Mouse (Mus musculus): ENCODE data around the gene Prr19. TPM values are rescaled to one million over a fixed set of nuclear protein-coding genes. Genes with fewer than 3 reads are reported as not detected.
A peak's percentile ranks its signal among the peaks of the same experiment; 100 is the strongest.

The Prr19 gene
- polyA plus RNA-seq, 1 experiment from 2014 or later, result 1.0 TPM

DNA sequence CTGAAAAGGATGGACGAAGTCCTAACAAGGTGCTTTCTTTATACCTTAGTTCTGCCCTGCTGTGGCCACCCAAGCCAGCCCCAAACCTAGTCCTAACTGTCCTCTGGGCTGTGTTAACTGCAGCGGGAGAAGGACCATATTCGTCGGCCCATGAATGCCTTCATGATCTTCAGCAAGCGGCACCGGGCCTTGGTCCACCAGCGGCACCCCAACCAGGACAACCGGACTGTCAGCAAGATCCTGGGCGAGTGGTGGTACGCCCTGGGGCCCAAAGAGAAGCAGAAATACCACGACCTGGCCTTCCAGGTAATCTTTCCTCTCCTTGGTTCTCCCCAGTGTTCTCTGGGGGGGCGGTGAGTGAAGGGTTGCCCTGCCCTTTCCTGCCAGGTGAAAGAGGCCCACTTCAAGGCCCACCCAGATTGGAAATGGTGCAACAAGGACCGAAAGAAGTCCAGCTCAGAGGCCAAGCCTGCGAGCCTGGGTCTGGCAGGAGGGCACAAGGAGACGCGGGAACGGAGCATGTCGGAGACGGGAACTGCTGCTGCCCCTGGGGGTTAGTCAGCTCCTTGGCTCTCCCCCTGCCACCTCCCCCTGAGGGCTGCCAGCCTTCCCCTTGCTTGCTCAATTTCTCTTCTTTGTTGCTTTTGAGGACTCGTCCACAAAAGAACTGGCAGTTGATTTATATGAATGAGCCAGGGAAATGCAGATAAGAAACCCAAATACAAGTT is 15.5 kb upstream of the Prr19 start:
- Histone ChIP-seq H3K9me3 (no peaks in the 10 kb centered on the region; the same call in 1 of the 2 replicates), H3K27me3 (no peaks in the 10 kb centered on the region), H3K27ac (no peak overlapping the region), H3K4me1 (peaks cover 34% of the 10 kb centered on the region), H3K36me3 (peaks cover 61% of the 10 kb centered on the region), H3K9ac (0 out of 2 replicates have a peak overlapping the region, but pooled peaks have one; percentile 33), H3K4me3 (no peak overlapping the region), H3K4me2 (replicated peaks) (no peak overlapping the region)
- ATAC-seq (ENCODE audit: insufficient number of reproducible peaks, insufficient read depth, low FRiP score, low TSS enrichment), result no peak
- 93% methylated on average over 20 of the region's 20 CpGs for WGBS

DNA sequence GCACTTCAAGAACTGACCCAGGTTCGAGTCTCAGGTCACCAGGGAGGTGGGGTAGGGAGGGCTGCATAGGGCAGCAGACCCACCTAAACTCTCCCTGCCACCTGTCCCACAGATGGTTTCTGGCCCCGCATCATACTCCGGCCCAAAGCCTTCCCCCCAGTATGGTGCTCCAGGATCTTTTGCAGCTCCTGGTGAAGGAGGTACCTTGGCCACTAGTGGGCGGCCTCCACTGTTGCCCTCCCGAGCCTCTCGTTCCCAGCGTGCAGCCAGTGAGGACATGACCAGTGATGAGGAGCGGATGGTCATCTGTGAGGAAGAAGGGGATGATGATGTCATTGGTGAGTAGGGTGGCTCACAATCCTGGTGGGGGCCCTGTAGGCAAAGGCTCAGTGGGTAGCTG is 14.2 kb upstream of the Prr19 start:
- Histone ChIP-seq H3K4me3 (no peak overlapping the region), H3K27me3 (no peaks in the 10 kb centered on the region), H3K4me2 (replicated peaks) (no peak overlapping the region), H3K36me3 (peaks cover 74% of the 10 kb centered on the region), H3K27ac (no peak overlapping the region), H3K9me3 (no peaks in the 10 kb centered on the region; the same call in 1 of the 2 replicates), H3K9ac (no peak overlapping the region), H3K4me1 (peaks cover 30% of the 10 kb centered on the region)
- 85% methylated on average over 8 of the region's 8 CpGs for WGBS
- no peak for ATAC-seq (ENCODE audit: insufficient number of reproducible peaks, insufficient read depth, low FRiP score, low TSS enrichment)

DNA sequence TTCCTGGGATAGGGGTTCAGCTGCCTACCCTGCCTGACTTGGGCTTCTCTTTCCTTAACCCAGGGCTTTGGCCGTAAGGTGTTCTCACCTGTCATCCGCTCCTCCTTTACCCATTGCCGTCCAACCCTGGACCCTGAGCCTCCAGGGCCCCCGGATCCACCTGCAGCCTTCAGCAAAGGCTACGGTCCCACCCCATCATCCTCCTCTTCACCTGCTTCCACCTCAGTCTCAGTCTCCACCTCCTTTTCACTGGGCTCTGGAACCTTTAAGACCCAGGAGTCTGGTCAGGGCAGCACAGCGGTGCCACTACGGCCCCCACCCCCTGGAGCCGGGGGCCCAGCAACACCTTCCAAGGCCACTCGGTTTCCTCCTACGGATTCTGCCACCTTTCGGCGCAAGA is 13.2 kb upstream of the Prr19 start:
- Histone ChIP-seq H3K36me3 (peaks cover 85% of the 10 kb centered on the region), H3K4me1 (peaks cover 30% of the 10 kb centered on the region), H3K27ac (no peak overlapping the region), H3K4me2 (replicated peaks) (no peak overlapping the region), H3K9ac (no peak overlapping the region), H3K27me3 (no peaks in the 10 kb centered on the region), H3K4me3 (no peak overlapping the region), H3K9me3 (no peaks in the 10 kb centered on the region; the same call in 1 of the 2 replicates)
- ATAC-seq (ENCODE audit: insufficient number of reproducible peaks, insufficient read depth, low FRiP score, low TSS enrichment), result no peak
- 93% methylated on average over 12 of the region's 12 CpGs for WGBS

DNA sequence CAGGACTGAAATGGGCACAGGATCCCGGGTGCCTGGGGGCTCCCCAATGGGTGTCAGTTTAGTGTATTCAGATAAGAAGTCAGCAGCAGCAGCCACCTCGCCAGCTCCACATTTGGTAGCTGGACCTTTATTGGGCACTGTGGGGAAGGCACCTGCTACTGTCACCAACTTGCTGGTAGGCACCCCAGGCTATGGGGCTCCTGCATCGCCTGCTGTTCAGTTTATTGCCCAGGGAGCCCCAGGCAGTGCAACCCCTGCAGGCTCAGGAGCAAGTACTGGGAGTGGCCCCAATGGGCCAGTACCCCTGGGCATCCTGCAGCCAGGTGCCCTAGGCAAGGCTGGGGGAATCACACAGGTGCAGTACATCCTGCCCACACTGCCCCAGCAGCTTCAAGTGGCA is 12.5 kb upstream of the Prr19 start:
- H3K4me3 ChIP-seq, result no peak overlapping the region
- H3K36me3 ChIP-seq, result peaks cover 92% of the 10 kb centered on the region
- 93% methylated on average over 3 of the region's 3 CpGs for WGBS
- H3K4me1 ChIP-seq, result peaks cover 23% of the 10 kb centered on the region
- no peaks in the 10 kb centered on the region; the same call in 1 of the 2 replicates for H3K9me3 ChIP-seq
- no peak overlapping the region for H3K9ac ChIP-seq
- no peak overlapping the region for H3K27ac ChIP-seq
- no peaks in the 10 kb centered on the region for H3K27me3 ChIP-seq
- ATAC-seq (ENCODE audit: insufficient number of reproducible peaks, insufficient read depth, low FRiP score, low TSS enrichment), result no peak
- H3K4me2 ChIP-seq (replicated peaks), result no peak overlapping the region

DNA sequence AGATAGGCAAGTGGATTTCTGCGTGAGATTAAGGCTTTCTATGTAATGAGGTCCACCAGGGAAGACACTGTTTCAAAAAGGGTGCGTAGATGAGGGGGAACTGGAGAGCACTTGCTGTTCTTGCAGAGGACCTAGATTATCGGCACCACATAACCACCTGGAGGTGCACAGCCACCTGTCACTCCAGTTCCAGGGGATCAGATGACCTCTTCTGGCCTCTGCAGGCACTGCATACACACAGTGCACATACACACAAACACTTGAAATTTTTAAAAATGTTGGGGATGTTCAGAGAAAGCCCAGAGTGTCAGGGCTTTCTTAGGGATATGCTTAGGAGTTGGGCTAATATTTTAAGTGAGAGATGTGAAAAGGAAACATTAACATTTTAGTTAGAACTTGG is 11.3 kb upstream of the Prr19 start:
- Histone ChIP-seq H3K4me2 (replicated peaks) (no peak overlapping the region), H3K9me3 (no peaks in the 10 kb centered on the region; the same call in 1 of the 2 replicates), H3K4me1 (peaks cover 11% of the 10 kb centered on the region), H3K27me3 (no peaks in the 10 kb centered on the region), H3K36me3 (peaks cover 99% of the 10 kb centered on the region), H3K27ac (no peak overlapping the region), H3K4me3 (no peak overlapping the region), H3K9ac (no peak overlapping the region)
- ATAC-seq (ENCODE audit: insufficient number of reproducible peaks, insufficient read depth, low FRiP score, low TSS enrichment), result no peak
- WGBS, result 92% methylated on average over 3 of the region's 3 CpGs

DNA sequence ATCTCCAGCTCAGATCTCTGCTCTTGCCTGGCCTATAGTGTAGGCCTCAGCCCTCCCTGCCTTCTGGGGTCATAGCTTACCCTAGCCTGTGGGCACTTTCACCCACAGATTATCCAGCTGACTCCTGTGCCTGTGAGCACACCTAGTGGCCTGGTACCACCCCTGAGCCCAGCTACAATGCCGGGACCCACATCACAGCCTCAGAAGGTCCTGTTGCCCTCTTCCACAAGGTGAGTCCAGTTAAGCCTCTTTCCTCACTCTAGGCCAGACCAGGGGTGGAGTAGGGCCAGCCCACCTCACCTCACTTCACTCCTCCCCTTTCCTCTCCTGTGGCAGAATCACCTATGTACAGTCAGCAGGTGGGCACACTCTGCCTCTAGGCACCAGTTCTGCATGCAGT is 10.7 kb upstream of the Prr19 start:
- ATAC-seq (ENCODE audit: insufficient number of reproducible peaks, insufficient read depth, low FRiP score, low TSS enrichment), result no peak
- H3K27ac ChIP-seq, result no peak overlapping the region
- peaks cover 8% of the 10 kb centered on the region; the same call in 1 of the 2 replicates for H3K4me1 ChIP-seq
- H3K9ac ChIP-seq, result no peak overlapping the region
- no peaks in the 10 kb centered on the region for H3K27me3 ChIP-seq
- peaks cover 99% of the 10 kb centered on the region for H3K36me3 ChIP-seq
- H3K4me3 ChIP-seq, result no peak overlapping the region
- H3K9me3 ChIP-seq, result no peaks in the 10 kb centered on the region; the same call in 1 of the 2 replicates
- no peak overlapping the region for H3K4me2 ChIP-seq (replicated peaks)
- 100% methylated on average over 1 of the region's 1 CpGs for WGBS

DNA sequence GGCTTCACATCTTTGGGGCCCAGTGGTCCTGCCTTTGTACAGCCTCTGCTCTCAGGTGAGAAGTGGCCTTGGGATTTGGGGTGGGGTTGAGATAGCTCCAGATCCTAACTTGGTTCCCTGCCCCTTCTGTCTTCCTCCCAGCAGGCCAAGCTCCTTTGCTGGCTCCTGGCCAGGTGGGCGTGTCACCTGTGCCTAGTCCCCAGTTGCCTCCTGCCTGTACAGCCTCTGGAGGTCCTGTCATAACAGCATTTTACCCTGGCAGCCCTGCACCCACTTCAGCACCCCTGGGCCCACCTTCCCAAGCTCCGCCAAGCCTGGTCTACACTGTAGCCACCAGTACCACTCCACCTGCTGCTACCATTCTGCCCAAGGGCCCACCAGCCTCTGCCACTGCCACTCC is 10.3 kb upstream of the Prr19 start:
- Histone ChIP-seq H3K9ac (no peak overlapping the region), H3K36me3 (peaks cover 99% of the 10 kb centered on the region), H3K4me1 (peaks cover 9% of the 10 kb centered on the region), H3K27ac (peak overlapping the region; percentile 42; the same call in 1 of the 2 replicates), H3K9me3 (no peaks in the 10 kb centered on the region; the same call in 1 of the 2 replicates), H3K27me3 (no peaks in the 10 kb centered on the region), H3K4me2 (replicated peaks) (no peak overlapping the region), H3K4me3 (no peak overlapping the region)
- 93% methylated on average over 2 of the region's 2 CpGs for WGBS
- ATAC-seq (ENCODE audit: insufficient number of reproducible peaks, insufficient read depth, low FRiP score, low TSS enrichment), result no peak

DNA sequence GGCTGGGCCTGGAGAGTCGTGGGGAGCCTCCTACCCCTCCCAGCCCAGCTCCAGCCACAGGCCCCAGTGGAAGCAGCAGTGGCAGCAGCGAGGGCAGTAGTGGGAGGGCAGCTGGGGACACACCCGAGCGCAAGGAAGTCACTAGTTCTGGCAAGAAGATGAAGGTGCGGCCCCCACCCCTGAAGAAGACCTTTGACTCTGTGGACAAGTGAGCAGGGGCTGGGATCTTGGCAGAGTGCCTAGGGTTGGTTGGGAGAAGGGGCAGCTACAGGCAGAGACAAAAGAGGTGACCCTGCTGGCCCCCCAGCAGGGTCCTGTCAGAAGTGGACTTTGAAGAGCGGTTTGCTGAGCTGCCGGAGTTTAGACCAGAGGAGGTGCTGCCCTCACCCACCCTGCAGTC is 9.1 kb upstream of the Prr19 start:
- peaks cover 16% of the 10 kb centered on the region for H3K4me1 ChIP-seq
- peak overlapping the region; percentile 46; the same call in 1 of the 2 replicates for H3K27ac ChIP-seq
- 75% methylated on average over 7 of the region's 7 CpGs for WGBS
- H3K36me3 ChIP-seq, result peaks cover 90% of the 10 kb centered on the region
- H3K4me2 ChIP-seq (replicated peaks), result no peak overlapping the region
- H3K4me3 ChIP-seq, result no peak overlapping the region
- no peaks in the 10 kb centered on the region; the same call in 1 of the 2 replicates for H3K9me3 ChIP-seq
- H3K27me3 ChIP-seq, result no peaks in the 10 kb centered on the region
- no peak for ATAC-seq (ENCODE audit: insufficient number of reproducible peaks, insufficient read depth, low FRiP score, low TSS enrichment)
- no peak overlapping the region for H3K9ac ChIP-seq

DNA sequence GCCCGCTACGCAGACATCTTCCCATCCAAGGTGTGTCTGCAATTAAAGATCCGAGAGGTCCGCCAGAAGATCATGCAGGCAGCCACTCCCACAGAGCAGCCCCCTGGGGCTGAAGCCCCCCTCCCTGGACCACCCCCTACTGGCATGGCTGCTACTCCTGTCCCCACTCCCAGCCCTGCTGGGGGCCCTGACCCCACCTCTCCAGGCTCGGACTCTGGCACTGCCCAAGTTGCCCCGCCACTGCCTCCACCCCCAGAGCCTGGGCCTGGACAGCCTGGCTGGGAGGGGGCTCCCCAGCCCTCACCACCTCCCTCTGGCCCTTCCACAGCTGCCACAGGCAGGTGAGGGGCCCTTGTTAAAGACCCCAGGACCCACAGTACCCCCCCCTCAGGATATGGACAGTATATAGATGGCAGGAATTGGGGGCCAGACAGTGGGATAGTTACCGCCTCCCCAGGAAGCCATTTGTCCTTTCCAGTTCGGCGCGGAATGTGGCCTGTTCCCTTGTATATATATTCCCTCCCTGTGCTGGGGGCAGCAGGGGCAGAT is 7.9 kb upstream of the Prr19 start:
- H3K27ac ChIP-seq, result 0 out of 2 replicates have a peak overlapping the region, but pooled peaks have one; percentile 13

DNA sequence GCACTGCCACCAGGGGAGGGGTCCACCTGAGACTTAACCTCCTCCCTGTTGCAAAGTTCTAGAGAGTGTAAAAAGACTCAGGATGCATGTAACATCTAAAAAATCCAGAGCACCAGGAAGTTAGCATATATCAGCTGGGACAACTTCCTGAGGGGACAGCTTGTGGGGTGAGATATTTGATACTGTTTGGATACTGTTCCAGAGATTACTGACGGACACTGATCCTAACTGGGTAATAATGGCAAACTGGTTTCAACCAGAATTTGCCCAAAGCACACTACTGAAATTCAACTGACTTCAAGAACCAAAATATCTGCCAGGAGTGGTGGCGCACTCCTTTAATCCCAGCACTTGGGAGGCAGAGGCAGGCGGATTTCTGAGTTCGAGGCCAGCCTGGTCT is 6.7 kb upstream of the Prr19 start:
- peaks cover 22% of the 10 kb centered on the region for H3K4me1 ChIP-seq
- no peak overlapping the region for H3K9ac ChIP-seq
- no peaks in the 10 kb centered on the region for H3K27me3 ChIP-seq
- H3K27ac ChIP-seq, result 0 out of 2 replicates have a peak overlapping the region, but pooled peaks have one; percentile 17
- no peak overlapping the region for H3K4me2 ChIP-seq (replicated peaks)
- H3K4me3 ChIP-seq, result no peak overlapping the region
- WGBS, result 78% methylated on average over 4 of the region's 4 CpGs
- ATAC-seq (ENCODE audit: insufficient number of reproducible peaks, insufficient read depth, low FRiP score, low TSS enrichment), result no peak
- H3K9me3 ChIP-seq, result no peaks in the 10 kb centered on the region
- H3K36me3 ChIP-seq, result peaks cover 66% of the 10 kb centered on the region

More for the DNA sequence above, 7.9 kb upstream of the Prr19 start:
- Histone ChIP-seq H3K9me3 (no peaks in the 10 kb centered on the region; the same call in 1 of the 2 replicates), H3K4me2 (replicated peaks) (no peak overlapping the region), H3K27me3 (no peaks in the 10 kb centered on the region), H3K4me1 (peaks cover 19% of the 10 kb centered on the region), H3K9ac (no peak overlapping the region), H3K36me3 (peaks cover 78% of the 10 kb centered on the region), H3K4me3 (no peak overlapping the region)
- 79% methylated on average over 10 of the region's 10 CpGs for WGBS
- ATAC-seq (ENCODE audit: insufficient number of reproducible peaks, insufficient read depth, low FRiP score, low TSS enrichment), result no peak

DNA sequence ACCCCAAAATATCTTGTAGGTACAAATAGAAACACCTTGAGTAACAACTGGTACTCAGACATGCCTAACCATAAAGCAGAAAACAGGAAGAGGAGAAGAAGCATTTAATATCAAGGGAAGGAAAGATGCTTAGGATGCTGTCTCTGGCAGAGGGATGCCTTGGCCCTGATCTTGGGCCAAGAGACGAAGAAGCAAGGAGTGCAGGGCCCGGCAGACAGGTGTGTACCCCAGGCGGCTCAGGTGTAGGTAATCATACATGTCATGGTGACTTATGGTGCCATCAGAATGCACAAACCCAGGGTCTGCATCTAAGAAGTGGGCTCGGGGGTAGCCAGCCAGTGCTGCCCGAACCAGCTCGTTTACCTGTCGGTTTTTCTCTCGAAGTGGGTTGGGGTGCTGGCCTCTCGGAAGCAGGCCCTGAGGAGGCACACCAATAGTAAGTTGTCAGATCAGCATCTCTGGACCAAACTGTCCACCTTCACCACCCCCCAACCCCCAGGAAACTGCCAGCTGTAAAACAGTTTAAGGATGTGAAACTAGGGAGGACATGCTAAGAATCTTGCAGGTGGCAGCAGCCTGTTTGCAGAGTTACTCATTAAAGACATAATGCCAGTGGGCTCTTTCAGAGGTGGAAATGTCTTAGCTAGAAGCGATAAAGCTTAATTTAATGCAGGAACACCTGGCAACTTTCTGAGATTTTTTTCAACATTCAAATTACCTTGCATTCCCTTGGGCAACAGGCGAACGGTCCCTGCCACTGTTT is 6.1 kb upstream of the Prr19 start:
- no peak overlapping the region for H3K27ac ChIP-seq
- peaks cover 22% of the 10 kb centered on the region for H3K4me1 ChIP-seq
- H3K36me3 ChIP-seq, result peaks cover 60% of the 10 kb centered on the region
- no peak overlapping the region for H3K4me3 ChIP-seq
- H3K4me2 ChIP-seq (replicated peaks), result no peak overlapping the region
- no peaks in the 10 kb centered on the region for H3K27me3 ChIP-seq
- 87% methylated on average over 12 of the region's 12 CpGs for WGBS
- ATAC-seq (ENCODE audit: insufficient number of reproducible peaks, insufficient read depth, low FRiP score, low TSS enrichment), result no peak
- no peak overlapping the region for H3K9ac ChIP-seq
- no peaks in the 10 kb centered on the region for H3K9me3 ChIP-seq
